Mouse (Mus musculus) forebrain, embryonic 16.5 days (tissue): ENCODE measurements around the gene Olfr1115. TPM values are rescaled to one million over a fixed set of nuclear protein-coding genes. Genes with fewer than 3 reads are reported as not detected.
"Not testable (repeated sequence)": the region's sequence is repeated elsewhere in the genome, so short reads cannot be mapped to it uniquely, and the experiment has no call there.

Source experiments
- ATAC-seq: fragments of 200-750 bp; cut with Nextera tagmentation; 2 replicates; pipeline ENCODE4 v1.8.0; 2017; ENCODE audit warnings: mild to moderate bottlenecking, moderate library complexity
- H3K27ac ChIP-seq: fragments of 300-500 bp; sonication (generic); 2 replicates; pipeline ENCODE4 v1.5.1; 2014; ENCODE audit warnings: low read length, control low read depth
- H3K27me3 ChIP-seq: fragments of 300-500 bp; sonication (generic); replicated peaks from 2 replicates; pipeline ENCODE4 v1.6.1; 2014; ENCODE audit warnings: low read length; ENCODE audit not compliant: control insufficient read depth, insufficient read depth
- H3K36me3 ChIP-seq: fragments of 300-500 bp; sonication (generic); 2 replicates; pipeline ENCODE4 v1.6.1; 2014; ENCODE audit not compliant: control insufficient read depth, insufficient read depth
- H3K4me1 ChIP-seq: fragments of 300-500 bp; sonication (generic); replicated peaks from 2 replicates; pipeline ENCODE4 v1.6.1; 2014; ENCODE audit warnings: low read length; ENCODE audit not compliant: control insufficient read depth, insufficient read depth
- H3K4me2 ChIP-seq: fragments of 300-500 bp; sonication (generic); 2 replicates; pipeline ENCODE4 v1.6.1; 2014; ENCODE audit warnings: mild to moderate bottlenecking, low read length, control low read depth
- H3K4me3 ChIP-seq: fragments of 300-500 bp; sonication (generic); replicated peaks from 2 replicates; pipeline ENCODE4 v1.5.1; 2014; ENCODE audit warnings: mild to moderate bottlenecking, low read length, control low read depth
- H3K9ac ChIP-seq: fragments of 300-500 bp; sonication (generic); replicated peaks from 2 replicates; pipeline ENCODE4 v1.6.1; 2014; ENCODE audit warnings: low read depth, low read length, control low read depth
- H3K9me3 ChIP-seq: fragments of 300-500 bp; sonication (generic); 2 replicates; pipeline ENCODE4 v1.6.1; 2016; ENCODE audit warnings: low read length; ENCODE audit not compliant: control insufficient read depth
- WGBS: fragments of 180-500 bp; shearing (Covaris S2); extraction: QIAGEN DNeasy Blood & Tissue Kit; methylation state at CpG from one replicate; pipeline ENCODE4 v1.1.7; 2014; 5-methylcytosine and 5-hydroxymethylcytosine counted together
- microRNA-seq: library from miRNA; unstranded; fragments of <30 nt; microRNA quantifications from one replicate; pipeline ENCODE4, GENCODE M21; 2017
- polyA plus RNA-seq: library from polyadenylated mRNA; unstranded; fragments of >200 nt; fragmentation: Nextera tagmentation; extraction: Ambion mirVana; gene quantifications from 2 replicates; pipeline ENCODE4 v1.2.1, GENCODE M21; 2015

Gene Olfr1115
- polyA plus RNA-seq: not detected in 2 replicates

- Histone ChIP-seq H3K4me2 (no peak within 1 kb of the TSS), H3K9me3 (no peaks in the 10 kb centered on the region), H3K9ac (no peak within 1 kb of the TSS), H3K27ac (no peak within 1 kb of the TSS), H3K36me3 (no peaks in the 10 kb centered on the region), H3K4me3 (no peak within 1 kb of the TSS), H3K27me3 (no peaks in the 10 kb centered on the region), H3K4me1 (no peaks in the 10 kb centered on the region)
- 82% methylated on average over 2 of the region's 2 CpGs for WGBS
- ATAC-seq: no peak
Observed at GRCm38 (mm10) chr2:87247713-87248112, at the start of gene Olfr1115. Olfr1115 (plus strand) TSS chr2:87248013.

- no peaks in the 10 kb centered on the region for H3K36me3 ChIP-seq
- H3K27me3 ChIP-seq: no peaks in the 10 kb centered on the region
Observed at GRCm38 (mm10) chr2:87208670-87209069, 39.1 kb upstream of the Olfr1115 start, which contains the start of gene Olfr1113. Olfr1113 (plus strand) TSS chr2:87208970.

GRCm38 (mm10) chr2:87267234-87267633 lies 19.4 kb downstream of the Olfr1115 start, which contains the start of gene Olfr1116:
Olfr1116 (plus strand) TSS chr2:87267534.
- no peak within 1 kb of the TSS for H3K4me2 ChIP-seq
- no peaks in the 10 kb centered on the region for H3K27me3 ChIP-seq
- no peaks in the 10 kb centered on the region for H3K4me1 ChIP-seq
- H3K9ac ChIP-seq: no peak within 1 kb of the TSS
- no peak for ATAC-seq
- 89% methylated on average over 1 of the region's 1 CpGs for WGBS
- H3K4me3 ChIP-seq: no peak within 1 kb of the TSS
- no peaks in the 10 kb centered on the region for H3K36me3 ChIP-seq
- H3K27ac ChIP-seq: no peak within 1 kb of the TSS
- no peaks in the 10 kb centered on the region for H3K9me3 ChIP-seq

More at GRCm38 (mm10) chr2:87208670-87209069, 39.1 kb upstream of the Olfr1115 start, which contains the start of gene Olfr1113:
- Histone ChIP-seq H3K9me3 (no peaks in the 10 kb centered on the region), H3K27ac (no peak within 1 kb of the TSS), H3K4me2 (no peak within 1 kb of the TSS), H3K4me1 (no peaks in the 10 kb centered on the region), H3K9ac (no peak within 1 kb of the TSS), H3K4me3 (no peak within 1 kb of the TSS)
- no peak for ATAC-seq
- 95% methylated on average over 2 of the region's 2 CpGs for WGBS

- ATAC-seq, H3K27ac ChIP-seq, H3K36me3 ChIP-seq, H3K9me3 ChIP-seq, H3K9ac ChIP-seq, H3K27me3 ChIP-seq, H3K4me1 ChIP-seq, H3K4me3 ChIP-seq, H3K4me2 ChIP-seq: not testable (repeated sequence)
Observed at GRCm38 (mm10) chr2:87293977-87294376, 46.2 kb downstream of the Olfr1115 start.

Small RNA genes within 50 kb of the gene (microRNA-seq; reads per million reads assigned to microRNA genes)
- gene Gm27438: not detected

Other genes starting within 250 kb of the Olfr1115 start
- gene Olfr1102, start 249.6 kb upstream of the Olfr1115 start, polyA plus RNA-seq: not detected in 2 replicates
- gene Olfr1104, start 220.9 kb upstream of the Olfr1115 start, polyA plus RNA-seq: not detected in 2 replicates
- not detected in 2 replicates for gene Olfr1105, start 211.5 kb upstream of the Olfr1115 start, polyA plus RNA-seq
- not detected in 2 replicates for gene Olfr1106, start 195.7 kb upstream of the Olfr1115 start, polyA plus RNA-seq
- not detected in 2 replicates for gene Olfr1107, start 172.2 kb upstream of the Olfr1115 start, polyA plus RNA-seq
- not detected in 2 replicates for gene Olfr1109, start 152.0 kb upstream of the Olfr1115 start, polyA plus RNA-seq
- not detected in 2 replicates for gene Olfr259, start 133.4 kb upstream of the Olfr1115 start, polyA plus RNA-seq
- not detected in 2 replicates for gene Olfr1110, start 107.7 kb upstream of the Olfr1115 start, polyA plus RNA-seq
- not detected in 2 replicates for gene Olfr1111, start 95.4 kb upstream of the Olfr1115 start, polyA plus RNA-seq
- gene Olfr1112, start 60.2 kb upstream of the Olfr1115 start, polyA plus RNA-seq: not detected in 2 replicates
- gene Olfr1113, start 39.0 kb upstream of the Olfr1115 start, polyA plus RNA-seq: not detected in 2 replicates
- gene Olfr1116, start 19.5 kb downstream of the Olfr1115 start, polyA plus RNA-seq: not detected in 2 replicates
- gene Olfr1118, start 59.6 kb downstream of the Olfr1115 start, polyA plus RNA-seq: not detected in 2 replicates
- not detected in 2 replicates for gene Olfr1120, start 106.8 kb downstream of the Olfr1115 start, polyA plus RNA-seq
- not detected in 2 replicates for gene Olfr1121, start 121.9 kb downstream of the Olfr1115 start, polyA plus RNA-seq
- gene Olfr1122, start 137.8 kb downstream of the Olfr1115 start, polyA plus RNA-seq: not detected in 2 replicates
- not detected in 2 replicates for gene Olfr1123, start 168.6 kb downstream of the Olfr1115 start, polyA plus RNA-seq
- gene Olfr1124, start 182.3 kb downstream of the Olfr1115 start, polyA plus RNA-seq: 0.09 TPM in 1 of 2 replicates, not detected in the other
- gene Olfr1126, start 205.9 kb downstream of the Olfr1115 start, polyA plus RNA-seq: not detected in 2 replicates
- gene Pramel7, start 249.1 kb downstream of the Olfr1115 start, polyA plus RNA-seq: not detected in 2 replicates